Mouse (Mus musculus) embryonic facial prominence, embryonic 11.5 days (tissue): ENCODE results near the gene Prr36. TPM values are rescaled to one million over a fixed set of nuclear protein-coding genes. Genes with fewer than 3 reads are reported as not detected.

ENCODE experiments used
- ATAC-seq: fragments of 200-750 bp; cut with Nextera tagmentation; replicated peaks from 2 replicates; pipeline ENCODE4 v1.8.0; 2017; ENCODE audit warnings: low read depth; ENCODE audit not compliant: insufficient number of reproducible peaks, low FRiP score, low TSS enrichment
- DNase-seq: peaks from one replicate; pipeline ENCODE4 v3.0.0-alpha.2; 2015; ENCODE audit warnings: low spot score
- H3K27ac ChIP-seq: fragments of 300-500 bp; sonication (generic); replicated peaks from 2 replicates; pipeline ENCODE4 v1.5.1; 2014; ENCODE audit warnings: mild to moderate bottlenecking, low read depth, low read length, control low read depth
- H3K27me3 ChIP-seq: fragments of 300-500 bp; sonication (generic); 2 replicates; pipeline ENCODE4 v1.6.1; 2014; ENCODE audit warnings: mild to moderate bottlenecking, low read length, moderate library complexity, mixed read lengths; ENCODE audit not compliant: control insufficient read depth, insufficient read depth
- H3K36me3 ChIP-seq: fragments of 300-500 bp; sonication (generic); replicated peaks from 2 replicates; pipeline ENCODE4 v1.6.1; 2014; ENCODE audit warnings: low read depth, mild to moderate bottlenecking, low read length, moderate library complexity, mixed read lengths; ENCODE audit not compliant: control insufficient read depth, insufficient read depth
- H3K4me1 ChIP-seq: fragments of 300-500 bp; sonication (generic); 2 replicates; pipeline ENCODE4 v1.6.1; 2014; ENCODE audit warnings: low read length, mixed read lengths; ENCODE audit not compliant: control insufficient read depth, insufficient read depth
- H3K4me2 ChIP-seq: fragments of 300-500 bp; sonication (generic); 2 replicates; pipeline ENCODE4 v1.6.1; 2014; ENCODE audit warnings: low read depth, mild to moderate bottlenecking, control low read depth, low read length, moderate library complexity
- H3K4me3 ChIP-seq: fragments of 300-500 bp; sonication (generic); 2 replicates; pipeline ENCODE4 v1.5.1; 2014; ENCODE audit warnings: low read depth, low read length, control low read depth
- H3K9ac ChIP-seq: fragments of 300-500 bp; sonication (generic); replicated peaks from 2 replicates; pipeline ENCODE4 v1.6.1; 2014; ENCODE audit warnings: mild to moderate bottlenecking, control low read depth, low read length
- H3K9me3 ChIP-seq: fragments of 300-500 bp; sonication (generic); replicated peaks from 2 replicates; pipeline ENCODE4 v1.6.1; 2016; ENCODE audit warnings: mild to moderate bottlenecking, low read length, inconsistent platforms, mixed read lengths; ENCODE audit not compliant: control insufficient read depth
- WGBS: fragments of 180-500 bp; shearing (Covaris S2); extraction: QIAGEN DNeasy Blood & Tissue Kit; methylation state at CpG from one replicate; pipeline ENCODE4 v1.1.7; 2014; 5-methylcytosine and 5-hydroxymethylcytosine counted together
- polyA plus RNA-seq: library from polyadenylated mRNA; unstranded; fragments of >200 nt; fragmentation: Nextera tagmentation; extraction: Ambion mirVana; gene quantifications from 2 replicates; pipeline ENCODE4 v1.2.1, GENCODE M21; 2014

The Prr36 gene
- polyA plus RNA-seq, 1 experiment from 2014 or later, result 7.1 TPM

GRCm38 (mm10) chr8:4206182-4207015, 10.9 kb downstream of the Prr36 start:
- H3K27me3 ChIP-seq, result peaks cover 29% of the 10 kb centered on the region
- no peaks in the 10 kb centered on the region for H3K36me3 ChIP-seq
- H3K4me3 ChIP-seq, result peak overlapping the region; percentile 3
- H3K9ac ChIP-seq, result 0 out of 2 replicates have a peak overlapping the region, but pooled peaks have one; percentile 0
- no peaks in the 10 kb centered on the region for H3K9me3 ChIP-seq
- H3K4me1 ChIP-seq, result peaks cover 2% of the 10 kb centered on the region; the same call in 1 of the 2 replicates
- peak overlapping the region; percentile 13 for H3K4me2 ChIP-seq
- H3K27ac ChIP-seq, result no peak overlapping the region
- whole genome bisulfite sequencing, result 6% methylated on average over 44 of the region's 44 CpGs
- DNase-seq (no peak), ATAC-seq (no peak)

- Histone ChIP-seq H3K9ac (peak overlapping the region; percentile 0), H3K9me3 (no peaks in the 10 kb centered on the region), H3K4me3 (peak overlapping the region; percentile 10; the same call in 1 of the 2 replicates), H3K36me3 (no peaks in the 10 kb centered on the region), H3K4me1 (peaks cover 2% of the 10 kb centered on the region; the same call in 1 of the 2 replicates), H3K4me2 (peak overlapping the region; percentile 13), H3K27ac (no peak overlapping the region), H3K27me3 (peaks cover 29% of the 10 kb centered on the region)
- ATAC-seq (no peak), DNase-seq (no peak)
- WGBS, result 11% methylated on average over 38 of the region's 38 CpGs
Observed at GRCm38 (mm10) chr8:4205246-4206123, 11.8 kb downstream of the Prr36 start.

GRCm38 (mm10) chr8:4201321-4201720, 15.9 kb downstream of the Prr36 start:
- Histone ChIP-seq H3K36me3 (no peaks in the 10 kb centered on the region), H3K9ac (no peak overlapping the region), H3K27ac (no peak overlapping the region), H3K4me3 (no peak overlapping the region), H3K4me1 (no peaks in the 10 kb centered on the region), H3K9me3 (no peaks in the 10 kb centered on the region), H3K27me3 (peaks cover 19% of the 10 kb centered on the region), H3K4me2 (no peak overlapping the region)
- DNase-seq (no peak), ATAC-seq (no peak)
- 78% methylated on average over 2 of the region's 2 CpGs for WGBS

GRCm38 (mm10) chr8:4193588-4193894, 23.7 kb downstream of the Prr36 start:
- WGBS, result 58% methylated on average over 7 of the region's 7 CpGs
- no peak overlapping the region for H3K4me3 ChIP-seq

GRCm38 (mm10) chr8:4192807-4193587, 24.3 kb downstream of the Prr36 start:
- peak overlapping the region; percentile 19; the same call in 1 of the 2 replicates for H3K4me2 ChIP-seq
- ATAC-seq, result peak; percentile 78; the same call in 1 of the 2 replicates
- H3K27ac ChIP-seq, result no peak overlapping the region
- no peaks in the 10 kb centered on the region for H3K4me1 ChIP-seq
- no peaks in the 10 kb centered on the region for H3K9me3 ChIP-seq
- no peak overlapping the region for H3K4me3 ChIP-seq
- H3K9ac ChIP-seq, result no peak overlapping the region
- 6% methylated on average over 18 of the region's 18 CpGs for WGBS
- H3K27me3 ChIP-seq, result no peaks in the 10 kb centered on the region
- peak; percentile 85 for DNase-seq
- no peaks in the 10 kb centered on the region; the same call in 1 of the 2 replicates for H3K36me3 ChIP-seq

More at GRCm38 (mm10) chr8:4193588-4193894, 23.7 kb downstream of the Prr36 start:
- no peaks in the 10 kb centered on the region for H3K36me3 ChIP-seq
- H3K4me2 ChIP-seq, result no peak overlapping the region
- ATAC-seq, result no peak
- H3K4me1 ChIP-seq, result no peaks in the 10 kb centered on the region
- H3K9me3 ChIP-seq, result no peaks in the 10 kb centered on the region
- H3K27ac ChIP-seq, result no peak overlapping the region
- H3K27me3 ChIP-seq, result no peaks in the 10 kb centered on the region
- no peak overlapping the region for H3K9ac ChIP-seq
- DNase-seq, result no peak

- no peaks in the 10 kb centered on the region; the same call in 1 of the 2 replicates for H3K36me3 ChIP-seq
- 50% methylated on average over 5 of the region's 5 CpGs for WGBS
- no peak overlapping the region for H3K27ac ChIP-seq
- no peak overlapping the region for H3K4me3 ChIP-seq
- H3K4me1 ChIP-seq, result no peaks in the 10 kb centered on the region
- ATAC-seq (no peak; the same call in 1 of the 2 replicates), DNase-seq (no peak)
- H3K9me3 ChIP-seq, result no peaks in the 10 kb centered on the region
- H3K4me2 ChIP-seq, result no peak overlapping the region
- H3K27me3 ChIP-seq, result no peaks in the 10 kb centered on the region
- no peak overlapping the region for H3K9ac ChIP-seq
Observed at GRCm38 (mm10) chr8:4192305-4192704, 25.0 kb downstream of the Prr36 start.

- H3K4me2 ChIP-seq, result no peak overlapping the region
- no peak overlapping the region for H3K4me3 ChIP-seq
- no peak overlapping the region for H3K27ac ChIP-seq
- no peak for DNase-seq
- H3K9ac ChIP-seq, result no peak overlapping the region
- H3K27me3 ChIP-seq, result no peaks in the 10 kb centered on the region
- H3K4me1 ChIP-seq, result no peaks in the 10 kb centered on the region
- WGBS, result 27% methylated on average over 3 of the region's 3 CpGs
- no peak for ATAC-seq
- no peaks in the 10 kb centered on the region for H3K9me3 ChIP-seq
- no peaks in the 10 kb centered on the region; the same call in 1 of the 2 replicates for H3K36me3 ChIP-seq
Observed at GRCm38 (mm10) chr8:4189031-4189722, 28.1 kb downstream of the Prr36 start.
